9 mouse cellular contexts compared by ENCODE assay signal in genomic region chr13:13349288-13349687, GRCm38 (mm10). TPM values are rescaled to one million over a fixed set of nuclear protein-coding genes. Genes with fewer than 3 reads are reported as not detected.
DNase-seq lines count a peak whose midpoint lies in the region; ATAC-seq and TF ChIP-seq lines count a peak whose summit lies in the region.
"Had no signal": no experiment of that assay in that cellular context is flagged by ENCODE, and none has a peak within 500 bp of the region (broad histone marks: within the 10 kb centered on the region; RNA-seq: fewer than 3 reads in every experiment).

No protein-coding gene starts in this region.

- no peak overlapping the region for H3K4me3 ChIP-seq in kidney, adult 2 months (ENCODE audit: insufficient read depth, low read depth, low read length)
- H3K4me3 ChIP-seq in kidney, embryonic 15.5 days (replicated peaks), result no peak overlapping the region
- H3K4me3 ChIP-seq in lung, embryonic 14.5 days (ENCODE audit: low read depth, low read length), result no peak overlapping the region
- no peak overlapping the region for H3K4me3 ChIP-seq in spleen, adult 2 months (ENCODE audit: extremely low read depth, insufficient read depth, insufficient read length)
- H3K4me3 ChIP-seq: embryonic facial prominence, embryonic 12.5 days had no signal

- no peak for TF ChIP-seq POLR2A in kidney, adult 2 months (IDR thresholded peaks at IDR 0.05; ENCODE audit: low read depth, low read length)
- no peak for TF ChIP-seq POLR2A in spleen, adult 2 months (IDR thresholded peaks at IDR 0.05; ENCODE audit: low read depth, low read length)

- no peaks in the 10 kb centered on the region for H3K27me3 ChIP-seq in kidney, adult 2 months (replicated peaks; ENCODE audit: control insufficient read depth, insufficient read depth, low read length)
- H3K27me3 ChIP-seq in kidney, embryonic 15.5 days, result no peaks in the 10 kb centered on the region
- no peaks in the 10 kb centered on the region for H3K27me3 ChIP-seq in lung, embryonic 14.5 days (ENCODE audit: insufficient read depth, low read length)
- no peaks in the 10 kb centered on the region for H3K27me3 ChIP-seq in spleen, adult 2 months (ENCODE audit: control insufficient read depth, insufficient read depth, low read length)
- H3K27me3 ChIP-seq: embryonic facial prominence, embryonic 12.5 days had no signal

- no peaks in the 10 kb centered on the region for H3K9me3 ChIP-seq in kidney, embryonic 15.5 days (replicated peaks)
- no peaks in the 10 kb centered on the region for H3K9me3 ChIP-seq in lung, embryonic 14.5 days (ENCODE audit: low read depth, low read length)
- H3K9me3 ChIP-seq: embryonic facial prominence, embryonic 12.5 days had no signal

- H3K9ac ChIP-seq in kidney, embryonic 15.5 days, result no peak overlapping the region
- H3K9ac ChIP-seq in lung, embryonic 14.5 days, result no peak overlapping the region
- H3K9ac ChIP-seq: embryonic facial prominence, embryonic 12.5 days had no signal

- peak; percentile 84 for DNase-seq in kidney, adult 2 months
- DNase-seq in NIH3T3 (ENCODE audit: low read depth), result peak; percentile 36
- DNase-seq in cerebellum, adult 9-10 months, result peak; percentile 37
- peak; percentile 48 to 76 for DNase-seq in heart, postnatal 10 days
- peak; percentile 55 for DNase-seq in lung, embryonic 14.5 days
- peak in 1 of 2 experiments; percentile 58 for DNase-seq in spleen, adult 2 months (ENCODE audit: low read depth in 1 of 2, low spot score in 2 of 2)

- H3K27ac ChIP-seq in kidney, adult 2 months (ENCODE audit: insufficient read depth, low read depth, low read length), result no peak overlapping the region
- no peak overlapping the region for H3K27ac ChIP-seq in kidney, embryonic 15.5 days
- no peak overlapping the region for H3K27ac ChIP-seq in lung, embryonic 14.5 days (ENCODE audit: low read depth)
- no peak overlapping the region for H3K27ac ChIP-seq in spleen, adult 2 months (ENCODE audit: insufficient read depth, low read length)
- H3K27ac ChIP-seq: embryonic facial prominence, embryonic 12.5 days had no signal

- intact Hi-C loops in heart, postnatal 10 days (cut with DNase I), result loop anchor here (2.0 kb wide), 1 partner anchor 66 kb away; no protein-coding TSS in a partner anchor

- no peak overlapping the region for H3K4me2 ChIP-seq in kidney, embryonic 15.5 days
- no peak overlapping the region for H3K4me2 ChIP-seq in lung, embryonic 14.5 days
- H3K4me2 ChIP-seq: embryonic facial prominence, embryonic 12.5 days had no signal

- TF ChIP-seq CTCF in kidney, adult 2 months (conservative IDR thresholded peaks at IDR 0.05; ENCODE audit: insufficient read depth, insufficient read length, low read depth, low read length), result peak; percentile 58
- TF ChIP-seq CTCF in lung, embryonic 14.5 days (IDR thresholded peaks at IDR 0.05; ENCODE audit: low read depth), result peak; percentile 47
- peak; percentile 28; the same call in 1 of the 2 replicates for TF ChIP-seq CTCF in spleen, adult 2 months (IDR thresholded peaks at IDR 0.05; ENCODE audit: extremely low read depth, insufficient read depth, insufficient read length, insufficient replicate concordance)

- H3K36me3 ChIP-seq in kidney, adult 2 months (ENCODE audit: control insufficient read depth, insufficient read depth, low read length), result no peaks in the 10 kb centered on the region
- no peaks in the 10 kb centered on the region for H3K36me3 ChIP-seq in kidney, embryonic 15.5 days
- H3K36me3 ChIP-seq in lung, embryonic 14.5 days (ENCODE audit: insufficient read depth), result no peaks in the 10 kb centered on the region
- H3K36me3 ChIP-seq in spleen, adult 2 months (ENCODE audit: control insufficient read depth, insufficient read depth, low read length), result no peaks in the 10 kb centered on the region
- H3K36me3 ChIP-seq: embryonic facial prominence, embryonic 12.5 days had no signal

- WGBS in kidney, adult 2 months, result 64% methylated on average over 4 of the region's 4 CpGs
- WGBS in kidney, embryonic 15.5 days, result 66% methylated on average over 4 of the region's 4 CpGs
- WGBS in lung, embryonic 14.5 days, result 62% methylated on average over 4 of the region's 4 CpGs
- WGBS in spleen, adult 2 months, result 64% methylated on average over 4 of the region's 4 CpGs

- H3K4me1 ChIP-seq in kidney, adult 2 months (ENCODE audit: control insufficient read depth, insufficient read depth, low read length), result no peaks in the 10 kb centered on the region
- H3K4me1 ChIP-seq in kidney, embryonic 15.5 days, result no peaks in the 10 kb centered on the region
- no peaks in the 10 kb centered on the region for H3K4me1 ChIP-seq in lung, embryonic 14.5 days (ENCODE audit: insufficient read depth)
- no peaks in the 10 kb centered on the region for H3K4me1 ChIP-seq in spleen, adult 2 months (ENCODE audit: control insufficient read depth, insufficient read depth, insufficient read length)
- H3K4me1 ChIP-seq: embryonic facial prominence, embryonic 12.5 days had no signal

- ATAC-seq in kidney, embryonic 15.5 days (replicated peaks; ENCODE audit: low FRiP score), result no peak
- no peak for ATAC-seq in lung, embryonic 14.5 days (ENCODE audit: insufficient read depth)
- ATAC-seq in frontal cortex, adult (ENCODE audit: low TSS enrichment), result no peak

RNA-seq across cellular contexts. Expression of gene Gpr137b, which starts 44.5 kb away (rescaled TPM):
- 283 and 302 TPM in 2 replicates for polyA plus RNA-seq in kidney, adult 2 months (2012; rRNA removed)
- polyA plus RNA-seq in kidney, embryonic 15.5 days (2015; fragmentation: Nextera tagmentation; extraction: Ambion mirVana), result 17.4 and 22.4 TPM in 2 replicates
- 10 to 100 TPM in 1 of 2 experiments, 1 to 10 TPM in 1; 9.1 to 11.6 TPM for total RNA-seq in heart, postnatal 10 days (2021)
- polyA plus RNA-seq in lung, embryonic 14.5 days (2014; fragmentation: Nextera tagmentation; extraction: Ambion mirVana), result 13.8 and 14.5 TPM in 2 replicates
- polyA plus RNA-seq in spleen, adult 2 months (2012; rRNA removed), result 64.4 and 75.2 TPM in 2 replicates
